12 mouse cellular contexts compared by ENCODE assay signal in genomic region chr16:22531834-22532233, GRCm38 (mm10).
DNase-seq lines count a peak whose midpoint lies in the region; ATAC-seq lines count a peak whose summit lies in the region.
"Had no signal": no experiment of that assay in that cellular context is flagged by ENCODE, and none has a peak within 500 bp of the region (broad histone marks: within the 10 kb centered on the region; RNA-seq: fewer than 3 reads in every experiment).

No protein-coding gene starts in this region.

- ATAC-seq in kidney, embryonic 16.5 days (ENCODE audit: low FRiP score, low TSS enrichment) = no peak
- no peak for ATAC-seq in CD4-positive, CD25-positive, alpha-beta regulatory T cell, adult 4 months
- no peak for ATAC-seq in intestine, embryonic 15.5 days

- H3K9ac ChIP-seq in kidney, embryonic 16.5 days (replicated peaks; ENCODE audit: low read length) = no peak overlapping the region
- H3K9ac ChIP-seq in intestine, embryonic 15.5 days = no peak overlapping the region
- H3K9ac ChIP-seq: hindbrain, embryonic 13.5 days; liver, embryonic 15.5 days had no signal

- H3K4me3 ChIP-seq in kidney, embryonic 16.5 days (ENCODE audit: low read length) = no peak overlapping the region
- H3K4me3 ChIP-seq in intestine, embryonic 15.5 days (replicated peaks) = no peak overlapping the region
- H3K4me3 ChIP-seq: hindbrain, embryonic 13.5 days; liver, embryonic 15.5 days had no signal

- no peaks in the 10 kb centered on the region for H3K4me1 ChIP-seq in kidney, embryonic 16.5 days (ENCODE audit: insufficient read depth, low read length)
- no peaks in the 10 kb centered on the region for H3K4me1 ChIP-seq in intestine, embryonic 15.5 days (replicated peaks)
- H3K4me1 ChIP-seq: hindbrain, embryonic 13.5 days; liver, embryonic 15.5 days had no signal

- H3K27ac ChIP-seq in kidney, embryonic 16.5 days (ENCODE audit: low read length) = no peak overlapping the region
- H3K27ac ChIP-seq in intestine, embryonic 15.5 days = no peak overlapping the region
- H3K27ac ChIP-seq: hindbrain, embryonic 13.5 days; liver, embryonic 15.5 days had no signal

- peak; percentile 61 for DNase-seq in adrenal gland, postnatal 10 days
- no peak for DNase-seq in adrenal gland, adult 18-20 months (ENCODE audit: low spot score in 2 of 2)
- DNase-seq in kidney, adult 11 months = peak; percentile 52
- peak; percentile 55 for DNase-seq in gastrocnemius, postnatal 10 days
- peak; percentile 33 to 49 for DNase-seq in kidney, postnatal 25 days
- DNase-seq: embryo, embryonic 11 days; midbrain, embryonic 14.5 days had no signal

- no peaks in the 10 kb centered on the region for H3K9me3 ChIP-seq in kidney, embryonic 16.5 days (ENCODE audit: low read length)
- H3K9me3 ChIP-seq in intestine, embryonic 15.5 days = no peaks in the 10 kb centered on the region
- H3K9me3 ChIP-seq: hindbrain, embryonic 13.5 days; liver, embryonic 15.5 days had no signal

- H3K4me2 ChIP-seq in kidney, embryonic 16.5 days (replicated peaks; ENCODE audit: low read depth, low read length) = no peak overlapping the region
- H3K4me2 ChIP-seq in intestine, embryonic 15.5 days (replicated peaks) = no peak overlapping the region
- H3K4me2 ChIP-seq: hindbrain, embryonic 13.5 days; liver, embryonic 15.5 days had no signal

- no peaks in the 10 kb centered on the region for H3K36me3 ChIP-seq in kidney, embryonic 16.5 days (ENCODE audit: insufficient read depth, low read length)
- no peaks in the 10 kb centered on the region for H3K36me3 ChIP-seq in intestine, embryonic 15.5 days
- H3K36me3 ChIP-seq: hindbrain, embryonic 13.5 days; liver, embryonic 15.5 days had no signal

- no peaks in the 10 kb centered on the region for H3K27me3 ChIP-seq in kidney, embryonic 16.5 days (ENCODE audit: insufficient read depth, low read length)
- H3K27me3 ChIP-seq in intestine, embryonic 15.5 days (replicated peaks) = no peaks in the 10 kb centered on the region
- H3K27me3 ChIP-seq: hindbrain, embryonic 13.5 days; liver, embryonic 15.5 days had no signal

- WGBS in kidney, embryonic 16.5 days = 86% methylated on average over 6 of the region's 6 CpGs
- WGBS in intestine, embryonic 15.5 days = 87% methylated on average over 6 of the region's 6 CpGs

Comparison
In these comparisons a context has a peak if more than half of its experiments do, and no peak if none do; other contexts are left out.
1. DNase-seq: peak in adrenal gland, postnatal 10 days (single experiment), kidney, adult 11 months (single experiment), gastrocnemius, postnatal 10 days (single experiment) and kidney, postnatal 25 days (2 of 2); none in adrenal gland, adult 18-20 months (0 of 2).